Mouse (Mus musculus): ENCODE results near the gene Prr15l. TPM values are rescaled to one million over a fixed set of nuclear protein-coding genes. Genes with fewer than 3 reads are reported as not detected.

The Prr15l gene
- polyA plus RNA-seq, 1 experiment from 2014 or later = 2.3 TPM

GRCm38 (mm10) chr11:96926587-96926986 lies 1.3 kb upstream of the Prr15l start:
- H3K9me3 ChIP-seq = no peaks in the 10 kb centered on the region
- 81% methylated on average over 5 of the region's 5 CpGs for WGBS
- H3K4me1 ChIP-seq = peaks cover 23% of the 10 kb centered on the region
- no peak overlapping the region for H3K4me3 ChIP-seq
- H3K36me3 ChIP-seq (replicated peaks) = no peaks in the 10 kb centered on the region
- no peak for DNase-seq (ENCODE audit: low spot score)
- no peak overlapping the region for H3K27ac ChIP-seq (replicated peaks)
- peaks cover 42% of the 10 kb centered on the region for H3K27me3 ChIP-seq (replicated peaks; ENCODE audit: low read depth, poor library complexity, severe bottlenecking)

- H3K36me3 ChIP-seq (replicated peaks) = no peaks in the 10 kb centered on the region
- peak; percentile 50 for DNase-seq (ENCODE audit: low spot score)
- no peaks in the 10 kb centered on the region for H3K9me3 ChIP-seq
- H3K27ac ChIP-seq (replicated peaks) = peak overlapping the region; percentile 41
- peak overlapping the region; percentile 11; the same call in 1 of the 2 replicates for H3K4me3 ChIP-seq
- 5% methylated on average over 5 of the region's 5 CpGs for WGBS
- H3K27me3 ChIP-seq (replicated peaks; ENCODE audit: low read depth, poor library complexity, severe bottlenecking) = peaks cover 44% of the 10 kb centered on the region
- peaks cover 28% of the 10 kb centered on the region for H3K4me1 ChIP-seq
Observed at GRCm38 (mm10) chr11:96928691-96929090, 787 bp downstream of the Prr15l start.

- Histone ChIP-seq H3K4me3 (peak overlapping the region; percentile 11; the same call in 1 of the 2 replicates), H3K27ac (replicated peaks) (peak overlapping the region; percentile 41; the same call in 1 of the 2 replicates), H3K36me3 (replicated peaks) (no peaks in the 10 kb centered on the region), H3K27me3 (replicated peaks; ENCODE audit: low read depth, poor library complexity, severe bottlenecking) (peaks cover 44% of the 10 kb centered on the region), H3K9me3 (no peaks in the 10 kb centered on the region), H3K4me1 (peaks cover 29% of the 10 kb centered on the region)
- WGBS = 13% methylated on average over 13 of the region's 13 CpGs
- peak; percentile 43 for DNase-seq (ENCODE audit: low spot score)
Observed at GRCm38 (mm10) chr11:96929096-96929765, 1.3 kb downstream of the Prr15l start.

GRCm38 (mm10) chr11:96929766-96930331 lies 1.9 kb downstream of the Prr15l start:
- no peaks in the 10 kb centered on the region for H3K9me3 ChIP-seq
- WGBS = 68% methylated on average over 9 of the region's 9 CpGs
- H3K4me3 ChIP-seq = no peak overlapping the region
- no peak for DNase-seq (ENCODE audit: low spot score)
- H3K36me3 ChIP-seq (replicated peaks) = no peaks in the 10 kb centered on the region
- peaks cover 35% of the 10 kb centered on the region for H3K4me1 ChIP-seq
- no peak overlapping the region for H3K27ac ChIP-seq (replicated peaks)
- peaks cover 44% of the 10 kb centered on the region for H3K27me3 ChIP-seq (replicated peaks; ENCODE audit: low read depth, poor library complexity, severe bottlenecking)

GRCm38 (mm10) chr11:96931327-96932062 lies 3.6 kb downstream of the Prr15l start:
- Histone ChIP-seq H3K4me3 (no peak overlapping the region), H3K36me3 (replicated peaks) (no peaks in the 10 kb centered on the region), H3K27ac (replicated peaks) (no peak overlapping the region; the same call in 1 of the 2 replicates), H3K9me3 (no peaks in the 10 kb centered on the region), H3K27me3 (replicated peaks; ENCODE audit: low read depth, poor library complexity, severe bottlenecking) (peaks cover 40% of the 10 kb centered on the region), H3K4me1 (peaks cover 42% of the 10 kb centered on the region)
- no peak for DNase-seq (ENCODE audit: low spot score)
- WGBS = 63% methylated on average over 8 of the region's 8 CpGs

GRCm38 (mm10) chr11:96933562-96934276 lies 5.8 kb downstream of the Prr15l start:
- 89% methylated on average over 13 of the region's 13 CpGs for WGBS
- Histone ChIP-seq H3K4me3 (no peak overlapping the region), H3K27ac (replicated peaks) (peak overlapping the region; percentile 10; the same call in 1 of the 2 replicates), H3K27me3 (replicated peaks; ENCODE audit: low read depth, poor library complexity, severe bottlenecking) (peaks cover 25% of the 10 kb centered on the region), H3K36me3 (replicated peaks) (no peaks in the 10 kb centered on the region), H3K9me3 (no peaks in the 10 kb centered on the region), H3K4me1 (peaks cover 40% of the 10 kb centered on the region)
- DNase-seq (ENCODE audit: low spot score) = no peak

- H3K4me3 ChIP-seq = peak overlapping the region; percentile 37
Observed at GRCm38 (mm10) chr11:96934921-96935356, 7.0 kb downstream of the Prr15l start.

GRCm38 (mm10) chr11:96935872-96936650 lies 8.2 kb downstream of the Prr15l start:
- Histone ChIP-seq H3K27ac (replicated peaks) (no peak overlapping the region), H3K4me1 (peaks cover 26% of the 10 kb centered on the region), H3K27me3 (replicated peaks; ENCODE audit: low read depth, poor library complexity, severe bottlenecking) (0 out of 2 replicates have a peak, but pooled peaks cover 6% of the 10 kb centered on the region), H3K9me3 (no peaks in the 10 kb centered on the region), H3K36me3 (replicated peaks) (no peaks in the 10 kb centered on the region), H3K4me3 (no peak overlapping the region)
- WGBS = 84% methylated on average over 9 of the region's 9 CpGs
- DNase-seq (ENCODE audit: low spot score) = no peak

More at GRCm38 (mm10) chr11:96934921-96935356, 7.0 kb downstream of the Prr15l start:
- Histone ChIP-seq H3K9me3 (no peaks in the 10 kb centered on the region), H3K27me3 (replicated peaks; ENCODE audit: low read depth, poor library complexity, severe bottlenecking) (peaks cover 13% of the 10 kb centered on the region), H3K27ac (replicated peaks) (peak overlapping the region; percentile 70), H3K36me3 (replicated peaks) (no peaks in the 10 kb centered on the region), H3K4me1 (peaks cover 27% of the 10 kb centered on the region)
- DNase-seq (ENCODE audit: low spot score) = peak; percentile 63
- 25% methylated on average over 12 of the region's 12 CpGs for WGBS

GRCm38 (mm10) chr11:96937549-96938425 lies 9.9 kb downstream of the Prr15l start:
- H3K27ac ChIP-seq (replicated peaks) = no peak overlapping the region; the same call in 1 of the 2 replicates

GRCm38 (mm10) chr11:96938426-96938800 lies 10.5 kb downstream of the Prr15l start:
- no peaks in the 10 kb centered on the region for H3K36me3 ChIP-seq (replicated peaks)
- no peak overlapping the region for H3K27ac ChIP-seq (replicated peaks)
- peaks cover 21% of the 10 kb centered on the region for H3K4me1 ChIP-seq
- H3K4me3 ChIP-seq = no peak overlapping the region
- no peaks in the 10 kb centered on the region for H3K9me3 ChIP-seq
- no peak for DNase-seq (ENCODE audit: low spot score)
- no peaks in the 10 kb centered on the region; the same call in 1 of the 2 replicates for H3K27me3 ChIP-seq (replicated peaks; ENCODE audit: low read depth, poor library complexity, severe bottlenecking)
- 90% methylated on average over 6 of the region's 6 CpGs for WGBS

More at GRCm38 (mm10) chr11:96937549-96938425, 9.9 kb downstream of the Prr15l start:
- Histone ChIP-seq H3K4me3 (no peak overlapping the region), H3K27me3 (replicated peaks; ENCODE audit: low read depth, poor library complexity, severe bottlenecking) (no peaks in the 10 kb centered on the region; the same call in 1 of the 2 replicates), H3K4me1 (peaks cover 19% of the 10 kb centered on the region), H3K36me3 (replicated peaks) (no peaks in the 10 kb centered on the region), H3K9me3 (no peaks in the 10 kb centered on the region)
- DNase-seq (ENCODE audit: low spot score) = peak; percentile 69
- 57% methylated on average over 10 of the region's 10 CpGs for WGBS
